40 mouse cellular contexts compared by ENCODE assay signal in genomic region chr7:135364606-135365005, GRCm38 (mm10). TPM values are rescaled to one million over a fixed set of nuclear protein-coding genes. Genes with fewer than 3 reads are reported as not detected.
"Had no signal": no experiment of that assay in that cellular context is flagged by ENCODE, and none has a peak within 500 bp of the region (broad histone marks: within the 10 kb centered on the region; RNA-seq: fewer than 3 reads in every experiment).

No protein-coding gene starts in this region.

- ATAC-seq: hindbrain, embryonic 16.5 days; hindbrain, postnatal 0 days; inflammation-experienced regulatory T-cells, adult 6 months; intestine, embryonic 15.5 days; intestine, embryonic 16.5 days; intestine, postnatal 0 days had no signal

- DNase-seq: heart, postnatal 10 days; heart, postnatal 14 days; heart, postnatal 36 days; heart, postnatal 4 days; kidney, adult 11 months; kidney, adult 18-20 months; kidney, adult 2 months; kidney, adult 8-10 months; kidney, adult 9 months; kidney, postnatal 10 days; kidney, postnatal 14 days; kidney, postnatal 25 days; kidney, postnatal 36 days; kidney, postnatal 4 days; layer of hippocampus, adult 9-11 months; layer of hippocampus, postnatal 36 days had no signal

- H3K9ac ChIP-seq: heart, embryonic 13.5 days; heart, embryonic 15.5 days; hindbrain, embryonic 12.5 days; hindbrain, embryonic 13.5 days; hindbrain, embryonic 14.5 days; hindbrain, embryonic 15.5 days; intestine, embryonic 15.5 days; kidney, embryonic 15.5 days had no signal

- H3K4me2 ChIP-seq: heart, embryonic 13.5 days; heart, embryonic 15.5 days; hindbrain, embryonic 12.5 days; hindbrain, embryonic 13.5 days; hindbrain, embryonic 14.5 days; hindbrain, embryonic 15.5 days; intestine, embryonic 15.5 days; kidney, embryonic 15.5 days had no signal

- H3K27me3 ChIP-seq: heart, embryonic 13.5 days; heart, embryonic 15.5 days; hindbrain, embryonic 12.5 days; hindbrain, embryonic 13.5 days; hindbrain, embryonic 15.5 days; intestine, embryonic 15.5 days; kidney, embryonic 15.5 days had no signal

- H3K36me3 ChIP-seq: heart, embryonic 13.5 days; heart, embryonic 15.5 days; hindbrain, embryonic 10.5 days; hindbrain, embryonic 12.5 days; hindbrain, embryonic 13.5 days; hindbrain, embryonic 15.5 days; intestine, embryonic 15.5 days; kidney, embryonic 15.5 days had no signal

- H3K27ac ChIP-seq: heart, embryonic 13.5 days; heart, embryonic 15.5 days; hindbrain, embryonic 10.5 days; hindbrain, embryonic 12.5 days; hindbrain, embryonic 13.5 days; hindbrain, embryonic 14.5 days; hindbrain, embryonic 15.5 days; hindbrain, postnatal 0 days; intestine, embryonic 15.5 days; kidney, embryonic 15.5 days; kidney, postnatal 0 days; layer of hippocampus, adult 2 months; left cerebral cortex, adult 2 months had no signal

- H3K9me3 ChIP-seq: heart, embryonic 13.5 days; heart, embryonic 15.5 days; hindbrain, embryonic 10.5 days; hindbrain, embryonic 12.5 days; hindbrain, embryonic 13.5 days; hindbrain, embryonic 15.5 days; intestine, embryonic 15.5 days; kidney, embryonic 15.5 days had no signal

- H3K4me3 ChIP-seq: heart, embryonic 13.5 days; heart, embryonic 15.5 days; hindbrain, embryonic 10.5 days; hindbrain, embryonic 12.5 days; hindbrain, embryonic 13.5 days; hindbrain, embryonic 15.5 days; intestine, embryonic 15.5 days; kidney, embryonic 15.5 days; layer of hippocampus, adult 2 months; left cerebral cortex, adult 2 months had no signal

- H3K4me1 ChIP-seq: heart, embryonic 13.5 days; heart, embryonic 15.5 days; hindbrain, embryonic 10.5 days; hindbrain, embryonic 12.5 days; hindbrain, embryonic 13.5 days; hindbrain, embryonic 15.5 days; intestine, embryonic 15.5 days; kidney, embryonic 15.5 days had no signal

RNA-seq across cellular contexts. Expression of gene Foxi2, which starts 45.5 kb away (rescaled TPM):
- polyA plus RNA-seq: heart, embryonic 13.5 days; heart, embryonic 14.5 days; heart, embryonic 15.5 days; heart, embryonic 16.5 days; heart, postnatal 0 days; hindbrain, embryonic 13.5 days; hindbrain, embryonic 14.5 days; inflammation-experienced regulatory T-cells, adult 6 months; intestine, embryonic 14.5 days; intestine, embryonic 15.5 days; intestine, embryonic 16.5 days; intestine, postnatal 0 days; kidney, adult 2 months; kidney, embryonic 14.5 days; kidney, embryonic 15.5 days; kidney, embryonic 16.5 days; kidney, postnatal 0 days; large intestine, adult 2 months had no signal
